Mouse (Mus musculus): ENCODE results near the gene Tnrc6b. TPM values are rescaled to one million over a fixed set of nuclear protein-coding genes. Genes with fewer than 3 reads are reported as not detected.
"Not testable (repeated sequence)": the region's sequence is repeated elsewhere in the genome, so short reads cannot be mapped to it uniquely, and the experiment has no call there.

Gene Tnrc6b
- polyA plus RNA-seq, 1 experiment from 2014 or later = 6.5 TPM

DNA sequence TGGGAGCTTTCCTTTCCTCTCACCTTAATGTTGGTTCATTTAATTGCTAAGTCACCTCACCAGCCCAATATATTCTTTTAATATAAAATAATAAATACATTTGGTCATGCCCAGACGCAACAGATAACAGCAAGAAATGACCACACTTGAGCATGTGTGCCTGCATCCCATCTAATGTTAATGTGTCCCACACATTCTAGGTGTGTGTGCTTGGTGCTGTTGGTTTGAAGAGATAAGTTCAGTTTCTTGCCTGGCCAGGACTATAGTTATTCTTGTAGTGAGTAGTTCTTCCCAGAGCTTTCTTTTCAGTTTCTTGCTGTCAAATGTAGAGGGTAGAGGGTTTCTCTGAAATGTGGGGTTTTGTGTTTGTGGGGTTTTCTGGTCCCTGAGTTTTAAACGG, 133.8 kb downstream of the Tnrc6b start:
- no peak for ATAC-seq
- no peak for TF ChIP-seq CTCF (IDR thresholded peaks at IDR 0.05; ENCODE audit: low read depth)
- Histone ChIP-seq H3K27ac (ENCODE audit: low read depth, low read length) (no peak overlapping the region), H3K4me2 (replicated peaks; ENCODE audit: low read depth) (no peak overlapping the region), H3K4me1 (replicated peaks; ENCODE audit: control insufficient read depth, insufficient read depth, low read length) (no peaks in the 10 kb centered on the region), H3K27me3 (replicated peaks; ENCODE audit: control insufficient read depth, insufficient read depth, low read length) (no peaks in the 10 kb centered on the region), H3K9me3 (ENCODE audit: control insufficient read depth) (no peaks in the 10 kb centered on the region), H3K9ac (ENCODE audit: low read depth, low read length) (no peak overlapping the region), H3K36me3 (ENCODE audit: control insufficient read depth, insufficient read depth) (no peaks in the 10 kb centered on the region), H3K4me3 (ENCODE audit: low read depth, low read length) (no peak overlapping the region)
- 89% methylated on average over 2 of the region's 2 CpGs for WGBS

DNA sequence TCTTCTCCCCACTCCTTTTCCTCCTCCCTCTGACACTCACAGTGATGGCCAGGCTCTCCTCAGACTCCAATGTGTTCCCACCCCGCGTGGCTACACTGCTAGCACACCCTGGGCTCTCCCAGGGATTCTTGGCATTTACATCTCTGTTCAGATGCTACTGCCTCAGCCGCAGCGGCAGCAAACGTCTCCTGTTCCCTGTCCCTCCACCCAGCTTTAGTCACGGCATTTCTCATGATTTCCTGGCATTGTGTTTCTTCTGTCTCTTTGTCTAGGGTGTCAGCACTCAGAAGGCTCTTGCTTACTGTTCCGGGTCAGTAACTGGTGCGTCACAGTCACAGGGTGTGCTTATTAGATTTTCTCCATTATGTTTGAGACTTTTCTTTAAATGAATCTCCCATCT, 138.9 kb downstream of the Tnrc6b start:
- no peak overlapping the region for H3K4me2 ChIP-seq (replicated peaks; ENCODE audit: low read depth)
- no peak overlapping the region for H3K9ac ChIP-seq (ENCODE audit: low read depth, low read length)
- H3K9me3 ChIP-seq (ENCODE audit: control insufficient read depth) = no peaks in the 10 kb centered on the region
- WGBS = 70% methylated on average over 8 of the region's 8 CpGs
- no peak overlapping the region for H3K27ac ChIP-seq (ENCODE audit: low read depth, low read length)
- ATAC-seq = no peak
- no peaks in the 10 kb centered on the region for H3K27me3 ChIP-seq (replicated peaks; ENCODE audit: control insufficient read depth, insufficient read depth, low read length)
- H3K4me1 ChIP-seq (replicated peaks; ENCODE audit: control insufficient read depth, insufficient read depth, low read length) = no peaks in the 10 kb centered on the region
- TF ChIP-seq CTCF (IDR thresholded peaks at IDR 0.05; ENCODE audit: low read depth) = no peak
- H3K36me3 ChIP-seq (ENCODE audit: control insufficient read depth, insufficient read depth) = no peaks in the 10 kb centered on the region; the same call in 1 of the 2 replicates
- H3K4me3 ChIP-seq (ENCODE audit: low read depth, low read length) = no peak overlapping the region

GRCm38 (mm10) chr15:80850682-80851475, 139.8 kb downstream of the Tnrc6b start:
- 53% methylated on average over 7 of the region's 7 CpGs for WGBS

DNA sequence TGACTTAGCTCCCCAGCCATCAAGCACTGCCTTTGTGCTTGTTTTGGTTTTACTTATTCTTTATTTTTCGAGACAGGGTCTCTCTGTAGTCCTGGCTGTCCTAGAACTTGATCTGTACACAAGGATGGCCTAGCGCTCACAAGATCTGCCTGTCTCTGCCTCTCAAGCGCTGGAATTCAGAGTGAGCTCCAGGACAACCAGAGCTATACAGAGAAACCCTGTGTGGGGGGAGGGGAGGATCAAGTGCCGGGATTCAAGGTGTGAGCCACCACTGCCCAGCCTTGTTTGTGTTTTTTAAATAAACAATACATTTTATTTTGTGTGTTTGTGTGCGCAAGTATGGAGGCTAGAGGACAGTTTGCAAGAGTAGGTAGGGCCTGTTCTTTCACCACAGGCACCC, 141.0 kb downstream of the Tnrc6b start:
- Histone ChIP-seq H3K9ac (ENCODE audit: low read depth, low read length) (no peak overlapping the region), H3K4me3 (ENCODE audit: low read depth, low read length) (no peak overlapping the region), H3K36me3 (ENCODE audit: control insufficient read depth, insufficient read depth) (no peaks in the 10 kb centered on the region; the same call in 1 of the 2 replicates), H3K4me1 (replicated peaks; ENCODE audit: control insufficient read depth, insufficient read depth, low read length) (no peaks in the 10 kb centered on the region), H3K27ac (ENCODE audit: low read depth, low read length) (no peak overlapping the region), H3K9me3 (ENCODE audit: control insufficient read depth) (no peaks in the 10 kb centered on the region), H3K4me2 (replicated peaks; ENCODE audit: low read depth) (no peak overlapping the region), H3K27me3 (replicated peaks; ENCODE audit: control insufficient read depth, insufficient read depth, low read length) (no peaks in the 10 kb centered on the region)
- 96% methylated on average over 5 of the region's 5 CpGs for WGBS
- TF ChIP-seq CTCF (IDR thresholded peaks at IDR 0.05; ENCODE audit: low read depth) = no peak
- ATAC-seq = no peak

More at GRCm38 (mm10) chr15:80850682-80851475, 139.8 kb downstream of the Tnrc6b start:
- no peaks in the 10 kb centered on the region for H3K27me3 ChIP-seq (replicated peaks; ENCODE audit: control insufficient read depth, insufficient read depth, low read length)
- H3K4me1 ChIP-seq (replicated peaks; ENCODE audit: control insufficient read depth, insufficient read depth, low read length) = no peaks in the 10 kb centered on the region
- no peak overlapping the region for H3K4me3 ChIP-seq (ENCODE audit: low read depth, low read length)
- H3K9ac ChIP-seq (ENCODE audit: low read depth, low read length) = no peak overlapping the region
- TF ChIP-seq CTCF (IDR thresholded peaks at IDR 0.05; ENCODE audit: low read depth) = no peak
- no peaks in the 10 kb centered on the region; the same call in 1 of the 2 replicates for H3K36me3 ChIP-seq (ENCODE audit: control insufficient read depth, insufficient read depth)
- H3K4me2 ChIP-seq (replicated peaks; ENCODE audit: low read depth) = no peak overlapping the region
- no peaks in the 10 kb centered on the region for H3K9me3 ChIP-seq (ENCODE audit: control insufficient read depth)
- ATAC-seq = no peak
- no peak overlapping the region for H3K27ac ChIP-seq (ENCODE audit: low read depth, low read length)

GRCm38 (mm10) chr15:80852527-80852926, 141.4 kb downstream of the Tnrc6b start:
- not testable (repeated sequence) for H3K4me3 ChIP-seq (ENCODE audit: low read depth, low read length); H3K4me2 ChIP-seq (replicated peaks; ENCODE audit: low read depth); H3K27me3 ChIP-seq (replicated peaks; ENCODE audit: control insufficient read depth, insufficient read depth, low read length); H3K9me3 ChIP-seq (ENCODE audit: control insufficient read depth); H3K27ac ChIP-seq (ENCODE audit: low read depth, low read length); H3K9ac ChIP-seq (ENCODE audit: low read depth, low read length); H3K36me3 ChIP-seq (ENCODE audit: control insufficient read depth, insufficient read depth); ATAC-seq; H3K4me1 ChIP-seq (replicated peaks; ENCODE audit: control insufficient read depth, insufficient read depth, low read length)
- 81% methylated on average over 3 of the region's 3 CpGs for WGBS

DNA sequence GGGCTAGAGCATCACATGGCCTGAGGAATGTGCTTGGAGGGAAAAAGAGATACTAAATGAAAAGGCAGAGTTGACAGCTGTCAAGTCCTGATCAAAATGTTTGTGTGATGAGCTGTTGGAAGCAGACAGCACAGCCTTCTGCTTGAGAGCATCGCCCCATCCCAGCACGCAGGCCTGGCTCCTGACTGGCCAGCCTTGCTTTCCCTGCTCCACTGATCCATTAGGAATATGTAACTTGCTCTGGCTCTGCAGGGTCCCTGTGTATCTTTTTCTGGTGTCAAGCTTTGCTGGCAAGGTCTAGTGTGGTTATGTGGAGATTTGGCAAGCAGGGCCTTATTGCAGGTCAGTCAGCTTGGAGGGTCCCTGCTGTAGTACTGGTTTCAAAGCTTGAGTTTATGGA, 148.3 kb downstream of the Tnrc6b start:
- WGBS = 91% methylated on average over 2 of the region's 2 CpGs
- Histone ChIP-seq H3K27me3 (replicated peaks; ENCODE audit: control insufficient read depth, insufficient read depth, low read length) (no peaks in the 10 kb centered on the region), H3K9ac (ENCODE audit: low read depth, low read length) (no peak overlapping the region), H3K4me3 (ENCODE audit: low read depth, low read length) (no peak overlapping the region), H3K4me2 (replicated peaks; ENCODE audit: low read depth) (no peak overlapping the region), H3K36me3 (ENCODE audit: control insufficient read depth, insufficient read depth) (0 out of 2 replicates have a peak, but pooled peaks cover 3% of the 10 kb centered on the region), H3K27ac (ENCODE audit: low read depth, low read length) (no peak overlapping the region), H3K4me1 (replicated peaks; ENCODE audit: control insufficient read depth, insufficient read depth, low read length) (0 out of 2 replicates have a peak, but pooled peaks cover 3% of the 10 kb centered on the region), H3K9me3 (ENCODE audit: control insufficient read depth) (no peaks in the 10 kb centered on the region)
- no peak for TF ChIP-seq CTCF (IDR thresholded peaks at IDR 0.05; ENCODE audit: low read depth)
- no peak for ATAC-seq

Data from intestine, postnatal 0 days (tissue).